In genomic region chr9:13540781-13541180, GRCm38 (mm10) we compare ENCODE assay signal across 14 mouse cellular contexts.
DNase-seq lines count a peak whose midpoint lies in the region; TF ChIP-seq lines count a peak whose summit lies in the region.
"Had no signal": no experiment of that assay in that cellular context is flagged by ENCODE, and none has a peak within 500 bp of the region (broad histone marks: within the 10 kb centered on the region; RNA-seq: fewer than 3 reads in every experiment).

No protein-coding gene starts in this region.

- in situ Hi-C loops in CH12.LX (cut with MboI; ENCODE audit: low pct_ligation_motif_present, low pct_unique_long_range_greater_than_20kb, low sequenced_read_pairs), result no loop called here

- peak; percentile 81 for TF ChIP-seq EP300 in CH12.LX (IDR thresholded peaks at IDR 0.05; ENCODE audit: low read length)

- no peak for TF ChIP-seq RAD21 in CH12.LX (IDR thresholded peaks at IDR 0.05; ENCODE audit: low read depth, low read length)

- no peak for TF ChIP-seq POLR2A in kidney, adult 2 months (IDR thresholded peaks at IDR 0.05; ENCODE audit: low read depth, low read length)
- TF ChIP-seq POLR2A in CH12.LX (IDR thresholded peaks at IDR 0.05; ENCODE audit: low read depth, low read length), result no peak

- no peaks in the 10 kb centered on the region; the same call in 1 of the 2 replicates for H3K79me2 ChIP-seq in CH12.LX (replicated peaks; ENCODE audit: control insufficient read depth, extremely low read depth, insufficient read depth, poor library complexity, severe bottlenecking)

- TF ChIP-seq CTCF in kidney, adult 2 months (conservative IDR thresholded peaks at IDR 0.05; ENCODE audit: insufficient read depth, insufficient read length, low read depth, low read length), result no peak
- no peak for TF ChIP-seq CTCF in CH12.LX (conservative IDR thresholded peaks at IDR 0.05 in 1 of 2, IDR thresholded peaks at IDR 0.05 in 1 of 2; ENCODE audit: low read depth in 2 of 2, low read length in 2 of 2)

- H3K9ac ChIP-seq in CH12.LX (ENCODE audit: insufficient read depth, low read depth), result no peak overlapping the region
- H3K9ac ChIP-seq: neural tube, embryonic 15.5 days had no signal

- H3K4me3 ChIP-seq in kidney, adult 2 months (ENCODE audit: insufficient read depth, low read depth, low read length), result no peak overlapping the region
- H3K4me3 ChIP-seq in CH12.LX (replicated peaks in 1 of 3; ENCODE audit: low read depth in 2 of 3, low read length in 2 of 3, poor library complexity in 1 of 3), result no peak overlapping the region
- H3K4me3 ChIP-seq in embryonic facial prominence, embryonic 10.5 days, result no peak overlapping the region
- H3K4me3 ChIP-seq in megakaryocyte, embryonic 14.5 days (replicated peaks), result peak overlapping the region; percentile 51
- H3K4me3 ChIP-seq: neural tube, embryonic 15.5 days had no signal

- H3K27ac ChIP-seq in kidney, adult 2 months (ENCODE audit: insufficient read depth, low read depth, low read length), result peak overlapping the region; percentile 6; the same call in 1 of the 2 replicates
- peak overlapping the region; percentile 19; the same call in 1 of the 2 replicates for H3K27ac ChIP-seq in CH12.LX (ENCODE audit: insufficient read depth, low read depth)
- H3K27ac ChIP-seq in embryonic facial prominence, embryonic 10.5 days (replicated peaks), result peak overlapping the region; percentile 72
- H3K27ac ChIP-seq: neural tube, embryonic 15.5 days had no signal

- H3K36me3 ChIP-seq in kidney, adult 2 months (ENCODE audit: control insufficient read depth, insufficient read depth, low read length), result no peaks in the 10 kb centered on the region
- peaks cover 0 to 4% of the 10 kb centered on the region in 2 experiments for H3K36me3 ChIP-seq in CH12.LX (replicated peaks in 1 of 2; ENCODE audit: control insufficient read depth in 1 of 2, insufficient read depth in 1 of 2, low read length in 1 of 2)
- no peaks in the 10 kb centered on the region for H3K36me3 ChIP-seq in embryonic facial prominence, embryonic 10.5 days (replicated peaks)
- H3K36me3 ChIP-seq in megakaryocyte, embryonic 14.5 days (replicated peaks; ENCODE audit: low read length), result no peaks in the 10 kb centered on the region
- H3K36me3 ChIP-seq: neural tube, embryonic 15.5 days had no signal

- no peaks in the 10 kb centered on the region for H3K9me3 ChIP-seq in CH12.LX (replicated peaks; ENCODE audit: low read length)
- H3K9me3 ChIP-seq in embryonic facial prominence, embryonic 10.5 days, result no peaks in the 10 kb centered on the region
- no peaks in the 10 kb centered on the region for H3K9me3 ChIP-seq in megakaryocyte, embryonic 14.5 days
- H3K9me3 ChIP-seq: neural tube, embryonic 15.5 days had no signal

- 39% methylated on average over 6 of the region's 6 CpGs for WGBS in kidney, adult 2 months
- WGBS in embryonic facial prominence, embryonic 10.5 days, result 35% methylated on average over 6 of the region's 6 CpGs

- DNase-seq in kidney, adult 2 months, result no peak
- no peak for DNase-seq in kidney, postnatal 14 days
- DNase-seq in CH12.LX (ENCODE audit: extremely low read depth), result peak; percentile 48
- DNase-seq in embryonic facial prominence, embryonic 10.5 days (ENCODE audit: low spot score), result no peak
- no peak for DNase-seq in lung, postnatal 25 days (ENCODE audit: low spot score)
- DNase-seq in left cerebral cortex, postnatal 25 days (ENCODE audit: low spot score in 2 of 2), result no peak
- DNase-seq: cerebellum, postnatal 25 days; heart, postnatal 36 days; layer of hippocampus, postnatal 36 days; lung, adult 18-20 months; midbrain, embryonic 14.5 days; thymus, adult 18-20 months had no signal

- intact Hi-C loops in left cerebral cortex, postnatal 25 days (cut with DNase I), result no loop called here

- H3K27me3 ChIP-seq in kidney, adult 2 months (replicated peaks; ENCODE audit: control insufficient read depth, insufficient read depth, low read length), result no peaks in the 10 kb centered on the region
- H3K27me3 ChIP-seq in CH12.LX (replicated peaks), result no peaks in the 10 kb centered on the region
- no peaks in the 10 kb centered on the region for H3K27me3 ChIP-seq in embryonic facial prominence, embryonic 10.5 days (replicated peaks; ENCODE audit: low read depth, poor library complexity, severe bottlenecking)
- no peaks in the 10 kb centered on the region for H3K27me3 ChIP-seq in megakaryocyte, embryonic 14.5 days (replicated peaks)
- H3K27me3 ChIP-seq: neural tube, embryonic 15.5 days had no signal

- dilution Hi-C loops in CH12.LX (cut with MboI; ENCODE audit: extremely low pct_ligation_motif_present, extremely low pct_unique_long_range_greater_than_20kb, low sequenced_read_pairs), result no loop called here

- peak overlapping the region; percentile 63; the same call in 1 of the 2 replicates for H3K4me2 ChIP-seq in CH12.LX (ENCODE audit: insufficient read depth, low read depth, poor library complexity, severe bottlenecking)
- H3K4me2 ChIP-seq: neural tube, embryonic 15.5 days had no signal

- H3K4me1 ChIP-seq in kidney, adult 2 months (ENCODE audit: control insufficient read depth, insufficient read depth, low read length), result peaks cover 5% of the 10 kb centered on the region
- peaks cover 18 to 56% of the 10 kb centered on the region in 2 experiments for H3K4me1 ChIP-seq in CH12.LX (ENCODE audit: control insufficient read depth in 1 of 2, insufficient read depth in 2 of 2)
- H3K4me1 ChIP-seq in embryonic facial prominence, embryonic 10.5 days, result peaks cover 63% of the 10 kb centered on the region
- H3K4me1 ChIP-seq in megakaryocyte, embryonic 14.5 days, result peaks cover 51% of the 10 kb centered on the region

TF ChIP-seq in CH12.LX, 34 proteins besides CTCF, POLR2A, EP300 and RAD21:
- TF ChIP-seq TCF12 (IDR thresholded peaks at IDR 0.05; ENCODE audit: low read depth, low read length), result peak; percentile 29; the same call in 1 of the 2 replicates
- peak; percentile 33; the same call in 1 of the 2 replicates for TF ChIP-seq IRF4 (IDR thresholded peaks at IDR 0.05; ENCODE audit: low read depth, low read length)
- peak; percentile 33; the same call in 1 of the 2 replicates for TF ChIP-seq ELF1 (IDR thresholded peaks at IDR 0.05; ENCODE audit: low read depth, low read length)
- no peak for TF ChIP-seq ZNF384 (IDR thresholded peaks at IDR 0.05; ENCODE audit: low read depth, low read length)

Comparison
In these comparisons a context has a peak if more than half of its experiments do, and no peak if none do; other contexts are left out.
1. H3K27ac ChIP-seq: peak in every context shown above with its lines; median percentile 72 in embryonic facial prominence, embryonic 10.5 days; 19 in CH12.LX; 6 in kidney, adult 2 months.